ENCODE assay signal across 14 mouse cellular contexts in genomic region chr11:89001569-89001968, GRCm38 (mm10). TPM values are rescaled to one million over a fixed set of nuclear protein-coding genes. Genes with fewer than 3 reads are reported as not detected.
A peak's percentile ranks its signal among the peaks of the same experiment; 100 is the strongest.
DNase-seq lines count a peak whose midpoint lies in the region; ATAC-seq and TF ChIP-seq lines count a peak whose summit lies in the region.
"Had no signal": no experiment of that assay in that cellular context is flagged by ENCODE, and none has a peak within 500 bp of the region (broad histone marks: within the 10 kb centered on the region; RNA-seq: fewer than 3 reads in every experiment).

No protein-coding gene starts in this region.

- TF ChIP-seq POLR2A in small intestine, adult 2 months (IDR thresholded peaks at IDR 0.05; ENCODE audit: low read depth, low read length): no peak

- H3K36me3 ChIP-seq in heart, embryonic 12.5 days: peaks cover 20% of the 10 kb centered on the region
- peaks cover 7% of the 10 kb centered on the region; the same call in 1 of the 2 replicates for H3K36me3 ChIP-seq in lung, embryonic 15.5 days
- H3K36me3 ChIP-seq in heart, postnatal 0 days (replicated peaks; ENCODE audit: control insufficient read depth, insufficient read depth, low read length): peaks cover 16% of the 10 kb centered on the region
- peaks cover 20% of the 10 kb centered on the region for H3K36me3 ChIP-seq in small intestine, adult 2 months (ENCODE audit: control insufficient read depth, insufficient read depth, low read length)
- H3K36me3 ChIP-seq in midbrain, embryonic 11.5 days (ENCODE audit: control insufficient read depth, insufficient read depth, low read length): no peaks in the 10 kb centered on the region
- H3K36me3 ChIP-seq: embryonic facial prominence, embryonic 13.5 days had no signal

- TF ChIP-seq EP300 in heart, postnatal 0 days (IDR thresholded peaks at IDR 0.05; ENCODE audit: low read depth): no peak

- ATAC-seq in heart, embryonic 12.5 days (ENCODE audit: insufficient number of reproducible peaks, low FRiP score): no peak
- ATAC-seq in lung, embryonic 15.5 days (ENCODE audit: borderline replicate concordance, extremely low read depth, low FRiP score, low TSS enrichment): no peak
- no peak for ATAC-seq in heart, postnatal 0 days (ENCODE audit: insufficient read depth, low read depth)
- no peak for ATAC-seq in midbrain, embryonic 11.5 days (ENCODE audit: low FRiP score)
- ATAC-seq: inflammation-experienced regulatory T-cells, adult 6 months; midbrain, embryonic 16.5 days had no signal

- TF ChIP-seq CTCF in heart, postnatal 0 days (IDR thresholded peaks at IDR 0.05; ENCODE audit: low read depth): no peak
- no peak for TF ChIP-seq CTCF in small intestine, adult 2 months (IDR thresholded peaks at IDR 0.05; ENCODE audit: extremely low read depth, insufficient read length, insufficient replicate concordance, low read depth, low read length)

- H3K4me3 ChIP-seq in heart, embryonic 12.5 days: peak overlapping the region; percentile 78; the same call in 1 of the 2 replicates
- peak overlapping the region; percentile 12 for H3K4me3 ChIP-seq in lung, embryonic 15.5 days
- peak overlapping the region; percentile 88 for H3K4me3 ChIP-seq in heart, postnatal 0 days (ENCODE audit: low read depth, low read length)
- H3K4me3 ChIP-seq in small intestine, adult 2 months (ENCODE audit: low read depth, low read length): peak overlapping the region; percentile 85
- H3K4me3 ChIP-seq in midbrain, embryonic 11.5 days (ENCODE audit: low read depth, low read length): no peak overlapping the region
- H3K4me3 ChIP-seq: embryonic facial prominence, embryonic 13.5 days had no signal

- no peaks in the 10 kb centered on the region for H3K27me3 ChIP-seq in heart, embryonic 12.5 days (replicated peaks)
- H3K27me3 ChIP-seq in lung, embryonic 15.5 days: no peaks in the 10 kb centered on the region
- H3K27me3 ChIP-seq in heart, postnatal 0 days (ENCODE audit: control insufficient read depth, insufficient read depth, low read length): no peaks in the 10 kb centered on the region
- H3K27me3 ChIP-seq in small intestine, adult 2 months (ENCODE audit: control insufficient read depth, insufficient read depth, low read length): no peaks in the 10 kb centered on the region
- peaks cover 14% of the 10 kb centered on the region for H3K27me3 ChIP-seq in midbrain, embryonic 11.5 days (ENCODE audit: control insufficient read depth, insufficient read depth, low read length)

- H3K9ac ChIP-seq in heart, embryonic 12.5 days: no peak overlapping the region
- no peak overlapping the region for H3K9ac ChIP-seq in lung, embryonic 15.5 days
- peak overlapping the region; percentile 34; the same call in 1 of the 2 replicates for H3K9ac ChIP-seq in heart, postnatal 0 days (replicated peaks; ENCODE audit: low read depth, low read length)
- no peak overlapping the region for H3K9ac ChIP-seq in midbrain, embryonic 11.5 days (ENCODE audit: low read length)
- H3K9ac ChIP-seq: embryonic facial prominence, embryonic 13.5 days had no signal

- DNase-seq in heart, postnatal 14 days: no peak
- DNase-seq in lung, postnatal 4 days: no peak
- no peak for DNase-seq in heart, postnatal 0 days (ENCODE audit: low spot score)
- no peak for DNase-seq in cerebellum, adult 11-12 months
- DNase-seq in midbrain, embryonic 11.5 days (ENCODE audit: low spot score, missing footprints): no peak
- DNase-seq: cerebellum, adult 2 months had no signal

- intact Hi-C loops in heart, postnatal 14 days (cut with DNase I): loop anchor here (2.0 kb wide), 1 partner anchor 59 kb away; no protein-coding TSS in a partner anchor

- H3K4me1 ChIP-seq in heart, embryonic 12.5 days (replicated peaks): peaks cover 35% of the 10 kb centered on the region
- peaks cover 27% of the 10 kb centered on the region for H3K4me1 ChIP-seq in lung, embryonic 15.5 days
- peaks cover 33% of the 10 kb centered on the region for H3K4me1 ChIP-seq in heart, postnatal 0 days (ENCODE audit: control insufficient read depth, insufficient read depth)
- peaks cover 28% of the 10 kb centered on the region for H3K4me1 ChIP-seq in small intestine, adult 2 months (ENCODE audit: control insufficient read depth, insufficient read depth, insufficient read length, low read length)
- H3K4me1 ChIP-seq in midbrain, embryonic 11.5 days (ENCODE audit: control insufficient read depth, insufficient read depth, low read length): no peaks in the 10 kb centered on the region

- H3K9me3 ChIP-seq in heart, embryonic 12.5 days (replicated peaks): no peaks in the 10 kb centered on the region
- no peaks in the 10 kb centered on the region for H3K9me3 ChIP-seq in lung, embryonic 15.5 days
- no peaks in the 10 kb centered on the region for H3K9me3 ChIP-seq in heart, postnatal 0 days (replicated peaks; ENCODE audit: control insufficient read depth, low read length)
- H3K9me3 ChIP-seq in midbrain, embryonic 11.5 days (ENCODE audit: control insufficient read depth, low read length): no peaks in the 10 kb centered on the region
- H3K9me3 ChIP-seq: embryonic facial prominence, embryonic 13.5 days had no signal

- H3K4me2 ChIP-seq in heart, embryonic 12.5 days: peak overlapping the region; percentile 84
- peak overlapping the region; percentile 73 for H3K4me2 ChIP-seq in lung, embryonic 15.5 days
- H3K4me2 ChIP-seq in heart, postnatal 0 days (ENCODE audit: low read depth, low read length): peak overlapping the region; percentile 78
- H3K4me2 ChIP-seq in midbrain, embryonic 11.5 days: no peak overlapping the region
- H3K4me2 ChIP-seq: embryonic facial prominence, embryonic 13.5 days had no signal

- H3K27ac ChIP-seq in heart, embryonic 12.5 days (ENCODE audit: poor library complexity, severe bottlenecking): no peak overlapping the region
- 0 out of 2 replicates have a peak overlapping the region, but pooled peaks have one; percentile 2 for H3K27ac ChIP-seq in lung, embryonic 15.5 days
- H3K27ac ChIP-seq in heart, postnatal 0 days (ENCODE audit: low read depth): no peak overlapping the region
- peak overlapping the region; percentile 54; the same call in 1 of the 2 replicates for H3K27ac ChIP-seq in small intestine, adult 2 months (ENCODE audit: insufficient read depth, low read depth, low read length)
- no peak overlapping the region for H3K27ac ChIP-seq in midbrain, embryonic 11.5 days (ENCODE audit: low read depth, low read length)
- H3K27ac ChIP-seq: embryonic facial prominence, embryonic 13.5 days had no signal

- WGBS in heart, embryonic 12.5 days: 95% methylated on average over 7 of the region's 7 CpGs
- 92% methylated on average over 7 of the region's 7 CpGs for WGBS in lung, embryonic 15.5 days
- 83% methylated on average over 7 of the region's 7 CpGs for WGBS in heart, postnatal 0 days
- 85% methylated on average over 7 of the region's 7 CpGs for WGBS in small intestine, adult 2 months
- WGBS in midbrain, embryonic 11.5 days: 95% methylated on average over 7 of the region's 7 CpGs

RNA-seq across cellular contexts. Expression of gene Trim25, which starts 2.4 kb away (rescaled TPM):
- polyA plus RNA-seq in heart, embryonic 12.5 days (2016; fragmentation: Nextera tagmentation; extraction: Ambion mirVana): 15.2 and 15.3 TPM in 2 replicates
- 10 to 100 TPM; 28.3 to 28.5 TPM for total RNA-seq in heart, postnatal 14 days (2021)
- polyA plus RNA-seq in lung, embryonic 15.5 days (2015; fragmentation: Nextera tagmentation; extraction: Ambion mirVana): 23.1 and 25.9 TPM in 2 replicates
- total RNA-seq in heart, postnatal 0 days (2014; rRNA removed; ENCODE audit: low replicate concordance): 7.8 and 10.5 TPM in 2 replicates
- polyA plus RNA-seq in heart, postnatal 0 days (2015; fragmentation: Nextera tagmentation; extraction: Ambion mirVana): 14.5 and 16.1 TPM in 2 replicates
- polyA plus RNA-seq in small intestine, adult 2 months (2012; rRNA removed): 57.2 and 129 TPM in 2 replicates
- 2.9 TPM in 2 replicates for polyA plus RNA-seq in midbrain, embryonic 11.5 days (2014; fragmentation: Nextera tagmentation; extraction: Ambion mirVana)

RNA-seq across cellular contexts. Expression of gene Coil, which starts 31.5 kb away (rescaled TPM):
- polyA plus RNA-seq in heart, embryonic 12.5 days (2016; fragmentation: Nextera tagmentation; extraction: Ambion mirVana): 15.5 and 16.1 TPM in 2 replicates
- 1 to 10 TPM; 4.1 to 5.6 TPM for total RNA-seq in heart, postnatal 14 days (2021)
- 16.0 and 16.9 TPM in 2 replicates for polyA plus RNA-seq in lung, embryonic 15.5 days (2015; fragmentation: Nextera tagmentation; extraction: Ambion mirVana)
- total RNA-seq in heart, postnatal 0 days (2014; rRNA removed; ENCODE audit: low replicate concordance): 5.3 and 8.5 TPM in 2 replicates
- polyA plus RNA-seq in heart, postnatal 0 days (2015; fragmentation: Nextera tagmentation; extraction: Ambion mirVana): 4.6 and 5.3 TPM in 2 replicates
- 1.1 and 1.4 TPM in 2 replicates for polyA plus RNA-seq in small intestine, adult 2 months (2012; rRNA removed)
- 24.2 and 24.5 TPM in 2 replicates for polyA plus RNA-seq in midbrain, embryonic 11.5 days (2014; fragmentation: Nextera tagmentation; extraction: Ambion mirVana)

RNA-seq across cellular contexts. Expression of gene Elobl, which starts 34.8 kb away (rescaled TPM):
- not detected in 2 replicates for polyA plus RNA-seq in heart, embryonic 12.5 days (2016; fragmentation: Nextera tagmentation; extraction: Ambion mirVana)
- total RNA-seq in heart, postnatal 14 days (2021): not detected
- polyA plus RNA-seq in lung, embryonic 15.5 days (2015; fragmentation: Nextera tagmentation; extraction: Ambion mirVana): not detected in 2 replicates
- total RNA-seq in heart, postnatal 0 days (2014; rRNA removed; ENCODE audit: low replicate concordance): not detected in 2 replicates
- polyA plus RNA-seq in heart, postnatal 0 days (2015; fragmentation: Nextera tagmentation; extraction: Ambion mirVana): not detected in 2 replicates
- 0.37 TPM in 1 of 2 replicates, not detected in the other for polyA plus RNA-seq in small intestine, adult 2 months (2012; rRNA removed)
- polyA plus RNA-seq in midbrain, embryonic 11.5 days (2014; fragmentation: Nextera tagmentation; extraction: Ambion mirVana): not detected in 2 replicates
- total RNA-seq: left cerebral cortex, postnatal 10 days had no signal
- polyA plus RNA-seq: C2C12; cerebellum, adult 2 months; embryonic facial prominence, embryonic 13.5 days; midbrain, embryonic 16.5 days had no signal

RNA-seq across cellular contexts. Expression of gene Scpep1, which starts 46.3 kb away (rescaled TPM):
- polyA plus RNA-seq in heart, embryonic 12.5 days (2016; fragmentation: Nextera tagmentation; extraction: Ambion mirVana): 47.2 and 47.5 TPM in 2 replicates
- 10 to 100 TPM; 22.1 to 25.2 TPM for total RNA-seq in heart, postnatal 14 days (2021)
- polyA plus RNA-seq in lung, embryonic 15.5 days (2015; fragmentation: Nextera tagmentation; extraction: Ambion mirVana): 88.7 and 90.7 TPM in 2 replicates
- total RNA-seq in heart, postnatal 0 days (2014; rRNA removed; ENCODE audit: low replicate concordance): 36.0 and 44.6 TPM in 2 replicates
- 36.9 and 41.4 TPM in 2 replicates for polyA plus RNA-seq in heart, postnatal 0 days (2015; fragmentation: Nextera tagmentation; extraction: Ambion mirVana)
- polyA plus RNA-seq in small intestine, adult 2 months (2012; rRNA removed): 4.7 and 31.1 TPM in 2 replicates
- 74.2 and 76.7 TPM in 2 replicates for polyA plus RNA-seq in midbrain, embryonic 11.5 days (2014; fragmentation: Nextera tagmentation; extraction: Ambion mirVana)

Comparison
In these comparisons a context has a peak if more than half of its experiments do, and no peak if none do; other contexts are left out.
1. H3K27ac ChIP-seq: peak in lung, embryonic 15.5 days (single experiment) and small intestine, adult 2 months (single experiment); none in heart, embryonic 12.5 days (single experiment), heart, postnatal 0 days (single experiment) and midbrain, embryonic 11.5 days (single experiment).